Mouse (Mus musculus) liver, embryonic 14.5 days (tissue): ENCODE measurements around the gene 9930104L06Rik. TPM values are rescaled to one million over a fixed set of nuclear protein-coding genes. Genes with fewer than 3 reads are reported as not detected.

Experiments
- ATAC-seq: fragments of 200-750 bp; cut with Nextera tagmentation; 2 replicates; pipeline ENCODE4 v1.8.0; 2017; ENCODE audit warnings: moderate number of reproducible peaks, mild to moderate bottlenecking, moderate library complexity; ENCODE audit not compliant: insufficient read depth
- DNase-seq, 3 experiments: peaks; one replicate each; pipeline ENCODE4 v3.0.0-alpha.2; 2012 to 2013; ENCODE audit warnings: low read depth in 3 of 3, low spot score in 3 of 3
- H3K27ac ChIP-seq: fragments of 300-500 bp; sonication (generic); 2 replicates; pipeline ENCODE4 v1.5.1; 2014; ENCODE audit warnings: moderate library complexity, mild to moderate bottlenecking, control low read depth, inconsistent platforms
- H3K27me3 ChIP-seq: fragments of 300-500 bp; sonication (generic); 2 replicates; pipeline ENCODE4 v1.6.1; 2014; ENCODE audit warnings: mild to moderate bottlenecking, low read length, moderate library complexity; ENCODE audit not compliant: control insufficient read depth, insufficient read depth
- H3K36me3 ChIP-seq: fragments of 300-500 bp; sonication (generic); replicated peaks from 2 replicates; pipeline ENCODE4 v1.6.1; 2014; ENCODE audit warnings: low read depth; ENCODE audit not compliant: control insufficient read depth, insufficient read depth
- H3K4me1 ChIP-seq, 2 experiments: fragments of 200-500 bp in 1 of 2; fragments of 300-500 bp in 1 of 2; sonication (generic) in 1 of 2; replicated peaks; 2 replicates each; pipeline ENCODE4 v1.6.1; 2012 to 2014; ENCODE audit warnings: antibody characterized with exemption in 1 of 2, inconsistent platforms in 1 of 2, low read length in 1 of 2; ENCODE audit not compliant: control insufficient read depth in 2 of 2, insufficient read depth in 2 of 2
- H3K4me2 ChIP-seq: fragments of 300-500 bp; sonication (generic); 2 replicates; pipeline ENCODE4 v1.6.1; 2014; ENCODE audit warnings: low read depth, mild to moderate bottlenecking, control low read depth, moderate library complexity
- H3K4me3 ChIP-seq, 2 experiments: fragments of 200-500 bp in 1 of 2; fragments of 300-500 bp in 1 of 2; sonication (generic) in 1 of 2; 2 replicates each; pipeline ENCODE4 v1.5.1; 2012 to 2014; ENCODE audit warnings: low read depth in 2 of 2, low read length in 2 of 2, mild to moderate bottlenecking in 2 of 2, control low read depth in 1 of 2, inconsistent platforms in 1 of 2, moderate library complexity in 1 of 2; ENCODE audit not compliant: insufficient read depth in 1 of 2
- H3K9ac ChIP-seq: fragments of 300-500 bp; sonication (generic); replicated peaks from 2 replicates; pipeline ENCODE4 v1.6.1; 2014; ENCODE audit warnings: mild to moderate bottlenecking, control low read depth, moderate library complexity
- H3K9me3 ChIP-seq: fragments of 300-500 bp; sonication (generic); 2 replicates; pipeline ENCODE4 v1.6.1; 2016; ENCODE audit warnings: low read length, mixed read lengths; ENCODE audit not compliant: control insufficient read depth
- CTCF ChIP-seq: IDR thresholded peaks from 2 replicates; pipeline ENCODE4 v1.5.1; 2016; ENCODE audit warnings: antibody characterized with exemption, low read depth, control low read depth
- EP300 ChIP-seq: IDR thresholded peaks from 2 replicates; pipeline ENCODE4 v1.6.1; 2016; ENCODE audit warnings: antibody characterized with exemption, low read depth
- WGBS: fragments of 180-500 bp; shearing (Covaris S2); extraction: QIAGEN DNeasy Blood & Tissue Kit; methylation state at CpG from one replicate; pipeline ENCODE4 v1.1.7; 2014; ENCODE audit not compliant: insufficient replicate concordance; 5-methylcytosine and 5-hydroxymethylcytosine counted together
- polyA plus RNA-seq, 2 experiments: library from polyadenylated mRNA; depleted of rRNA in 1 of 2; stranded (reverse) in 1 of 2; unstranded in 1 of 2; fragments of >200 nt; fragmentation: Nextera tagmentation in 1 of 2; extraction: Ambion mirVana in 1 of 2; gene quantifications; 2 replicates each; pipeline versions ENCODE4 v1.2.1 to v1.2.3; 2012 to 2014

The 9930104L06Rik gene
- polyA plus RNA-seq, 2 experiments: 0.94 to 5.8 TPM

- peaks cover 60% of the 10 kb centered on the region for H3K27me3 ChIP-seq
- no peaks in the 10 kb centered on the region for H3K9me3 ChIP-seq
- no peak overlapping the region for H3K4me2 ChIP-seq
- no peak overlapping the region for H3K9ac ChIP-seq
- H3K36me3 ChIP-seq: no peaks in the 10 kb centered on the region
- H3K4me3 ChIP-seq: no peak overlapping the region
- TF ChIP-seq EP300: no peak
- TF ChIP-seq CTCF: no peak
- DNase-seq: no peak
- H3K27ac ChIP-seq: no peak overlapping the region
- 13% methylated on average over 20 of the region's 20 CpGs for WGBS
- no peaks in the 10 kb centered on the region for H3K4me1 ChIP-seq
- ATAC-seq: no peak
These were observed 53.0 kb downstream of the 9930104L06Rik start for GRCm38 (mm10) chr4:124989787-124990253.

GRCm38 (mm10) chr4:124990325-124990724 is 53.5 kb downstream of the 9930104L06Rik start:
- ATAC-seq (no peak), DNase-seq (no peak)
- no peaks in the 10 kb centered on the region for H3K4me1 ChIP-seq
- H3K27me3 ChIP-seq: peaks cover 55% of the 10 kb centered on the region
- H3K9ac ChIP-seq: no peak overlapping the region
- TF ChIP-seq EP300: no peak
- TF ChIP-seq CTCF: no peak
- H3K36me3 ChIP-seq: no peaks in the 10 kb centered on the region
- no peak overlapping the region for H3K4me3 ChIP-seq
- no peaks in the 10 kb centered on the region for H3K9me3 ChIP-seq
- no peak overlapping the region for H3K27ac ChIP-seq
- H3K4me2 ChIP-seq: 0 out of 2 replicates have a peak overlapping the region, but pooled peaks have one; percentile 16
- 3% methylated on average over 7 of the region's 7 CpGs for WGBS

Other genes starting within 250 kb of the 9930104L06Rik start
- 7.5 and 16.4 TPM in 2 replicates for gene Utp11, start 243.4 kb upstream of the 9930104L06Rik start, polyA plus RNA-seq (2012; rRNA removed)
- gene Utp11, start 243.4 kb upstream of the 9930104L06Rik start, polyA plus RNA-seq (2014; fragmentation: Nextera tagmentation; extraction: Ambion mirVana): 20.8 and 22.4 TPM in 2 replicates
- 2.8 TPM in 2 replicates for gene Fhl3, start 236.3 kb upstream of the 9930104L06Rik start, polyA plus RNA-seq (2012; rRNA removed)
- gene Fhl3, start 236.3 kb upstream of the 9930104L06Rik start, polyA plus RNA-seq (2014; fragmentation: Nextera tagmentation; extraction: Ambion mirVana): 2.7 and 2.9 TPM in 2 replicates
- 21.2 and 42.1 TPM in 2 replicates for gene Sf3a3, start 222.3 kb upstream of the 9930104L06Rik start, polyA plus RNA-seq (2012; rRNA removed)
- gene Sf3a3, start 222.3 kb upstream of the 9930104L06Rik start, polyA plus RNA-seq (2014; fragmentation: Nextera tagmentation; extraction: Ambion mirVana): 59.2 and 63.6 TPM in 2 replicates
- gene Inpp5b, start 195.2 kb upstream of the 9930104L06Rik start, polyA plus RNA-seq (2012; rRNA removed): 36.6 and 40.3 TPM in 2 replicates
- gene Inpp5b, start 195.2 kb upstream of the 9930104L06Rik start, polyA plus RNA-seq (2014; fragmentation: Nextera tagmentation; extraction: Ambion mirVana): 36.7 and 40.0 TPM in 2 replicates
- 4.3 and 7.1 TPM in 2 replicates for gene Mtf1, start 134.9 kb upstream of the 9930104L06Rik start, polyA plus RNA-seq (2012; rRNA removed)
- gene Mtf1, start 134.9 kb upstream of the 9930104L06Rik start, polyA plus RNA-seq (2014; fragmentation: Nextera tagmentation; extraction: Ambion mirVana): 10.9 and 15.2 TPM in 2 replicates
- gene Yrdc, start 86.4 kb upstream of the 9930104L06Rik start, polyA plus RNA-seq (2012; rRNA removed): 19.0 and 20.9 TPM in 2 replicates
- gene Yrdc, start 86.4 kb upstream of the 9930104L06Rik start, polyA plus RNA-seq (2014; fragmentation: Nextera tagmentation; extraction: Ambion mirVana): 21.7 and 21.9 TPM in 2 replicates
- 10.6 and 11.9 TPM in 2 replicates for gene 1110065P20Rik, start 85.9 kb upstream of the 9930104L06Rik start, polyA plus RNA-seq (2012; rRNA removed)
- gene 1110065P20Rik, start 85.9 kb upstream of the 9930104L06Rik start, polyA plus RNA-seq (2014; fragmentation: Nextera tagmentation; extraction: Ambion mirVana): 15.2 and 15.4 TPM in 2 replicates
- 0.06 and 0.08 TPM in 2 replicates for gene Maneal, start 74.9 kb upstream of the 9930104L06Rik start, polyA plus RNA-seq (2012; rRNA removed)
- 0.06 TPM in 1 of 2 replicates, not detected in the other for gene Maneal, start 74.9 kb upstream of the 9930104L06Rik start, polyA plus RNA-seq (2014; fragmentation: Nextera tagmentation; extraction: Ambion mirVana)
- not detected in 2 replicates for gene Epha10, start 56.1 kb upstream of the 9930104L06Rik start, polyA plus RNA-seq (2012; rRNA removed)
- gene Epha10, start 56.1 kb upstream of the 9930104L06Rik start, polyA plus RNA-seq (2014; fragmentation: Nextera tagmentation; extraction: Ambion mirVana): not detected in 2 replicates
- 48.0 and 61.8 TPM in 2 replicates for gene Cdca8, start 2.3 kb downstream of the 9930104L06Rik start, polyA plus RNA-seq (2012; rRNA removed)
- 91.6 and 102 TPM in 2 replicates for gene Cdca8, start 2.3 kb downstream of the 9930104L06Rik start, polyA plus RNA-seq (2014; fragmentation: Nextera tagmentation; extraction: Ambion mirVana)
- 0.68 and 0.69 TPM in 2 replicates for gene Rspo1, start 49.4 kb downstream of the 9930104L06Rik start, polyA plus RNA-seq (2012; rRNA removed)
- gene Rspo1, start 49.4 kb downstream of the 9930104L06Rik start, polyA plus RNA-seq (2014; fragmentation: Nextera tagmentation; extraction: Ambion mirVana): 0.42 and 0.51 TPM in 2 replicates
- gene Gnl2, start 79.5 kb downstream of the 9930104L06Rik start, polyA plus RNA-seq (2012; rRNA removed): 11.7 and 26.7 TPM in 2 replicates
- 35.9 and 39.5 TPM in 2 replicates for gene Gnl2, start 79.5 kb downstream of the 9930104L06Rik start, polyA plus RNA-seq (2014; fragmentation: Nextera tagmentation; extraction: Ambion mirVana)
- 0.02 TPM in 1 of 2 replicates, not detected in the other for gene Dnali1, start 128.7 kb downstream of the 9930104L06Rik start, polyA plus RNA-seq (2012; rRNA removed)
- gene Dnali1, start 128.7 kb downstream of the 9930104L06Rik start, polyA plus RNA-seq (2014; fragmentation: Nextera tagmentation; extraction: Ambion mirVana): 0.10 TPM in 1 of 2 replicates, not detected in the other
- gene Snip1, start 129.6 kb downstream of the 9930104L06Rik start, polyA plus RNA-seq (2012; rRNA removed): 7.5 and 8.5 TPM in 2 replicates
- gene Snip1, start 129.6 kb downstream of the 9930104L06Rik start, polyA plus RNA-seq (2014; fragmentation: Nextera tagmentation; extraction: Ambion mirVana): 13.5 and 15.9 TPM in 2 replicates
- 9.0 and 13.5 TPM in 2 replicates for gene Meaf6, start 148.1 kb downstream of the 9930104L06Rik start, polyA plus RNA-seq (2012; rRNA removed)
- 23.0 and 25.7 TPM in 2 replicates for gene Meaf6, start 148.1 kb downstream of the 9930104L06Rik start, polyA plus RNA-seq (2014; fragmentation: Nextera tagmentation; extraction: Ambion mirVana)
- gene Zc3h12a, start 190.8 kb downstream of the 9930104L06Rik start, polyA plus RNA-seq (2012; rRNA removed): 0.79 and 0.83 TPM in 2 replicates
- 0.37 and 0.39 TPM in 2 replicates for gene Zc3h12a, start 190.8 kb downstream of the 9930104L06Rik start, polyA plus RNA-seq (2014; fragmentation: Nextera tagmentation; extraction: Ambion mirVana)